Mouse (Mus musculus): ENCODE data around the gene Snx1. TPM values are rescaled to one million over a fixed set of nuclear protein-coding genes. Genes with fewer than 3 reads are reported as not detected.

The Snx1 gene
- polyA plus RNA-seq, 1 experiment from 2014 or later: 191 TPM

DNA sequence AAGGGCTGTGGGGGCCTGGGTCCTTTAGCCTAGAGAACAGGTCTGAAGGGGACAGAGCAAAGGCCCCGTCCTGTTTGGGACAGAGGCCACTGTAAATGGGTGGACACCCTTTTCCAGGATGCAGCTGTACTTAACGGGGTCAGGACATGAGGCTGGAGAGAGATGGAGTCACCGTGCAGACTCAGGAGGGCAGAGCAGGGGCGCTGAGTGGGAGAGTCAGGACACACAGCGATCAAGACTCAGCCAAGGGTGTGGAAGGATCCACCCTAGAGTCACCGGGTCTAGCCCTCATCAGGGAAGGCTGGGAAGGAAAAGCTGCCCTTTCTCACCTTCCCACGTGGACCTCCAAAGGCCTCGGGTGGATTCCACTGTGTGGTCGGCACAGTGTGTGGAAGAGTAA is 25.6 kb upstream of the Snx1 start:
- WGBS (ENCODE audit: missing documents): 79% methylated on average over 9 of the region's 9 CpGs
- H3K36me3 ChIP-seq (ENCODE audit: inconsistent target): no peaks in the 10 kb centered on the region
- H3K27ac ChIP-seq: no peak overlapping the region
- H3K79me2 ChIP-seq (ENCODE audit: inconsistent target): no peaks in the 10 kb centered on the region
- no peak overlapping the region for H3K4me3 ChIP-seq (ENCODE audit: inconsistent target)

DNA sequence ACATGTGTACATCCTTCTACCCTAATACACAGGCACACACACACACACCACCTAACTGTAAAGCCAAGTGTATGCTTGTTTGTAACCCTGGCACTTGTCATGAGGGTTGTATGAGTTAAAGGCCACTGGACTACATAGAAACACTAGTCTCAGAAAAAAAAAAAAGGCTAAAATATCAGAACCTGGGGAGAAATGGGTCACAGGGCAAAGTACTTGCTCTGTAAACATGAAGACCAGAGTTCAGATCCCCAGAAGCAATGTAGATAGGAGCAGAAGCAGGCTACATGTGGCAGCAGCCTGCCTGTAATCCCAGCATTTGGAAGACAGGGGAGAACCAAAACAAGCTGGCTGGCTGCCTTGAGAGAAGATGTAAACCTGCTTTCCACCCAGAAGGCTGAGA is 19.8 kb upstream of the Snx1 start:
- H3K36me3 ChIP-seq (ENCODE audit: inconsistent target): no peaks in the 10 kb centered on the region
- H3K79me2 ChIP-seq (ENCODE audit: inconsistent target): no peaks in the 10 kb centered on the region
- H3K4me3 ChIP-seq (ENCODE audit: inconsistent target): no peak overlapping the region
- H3K27ac ChIP-seq: no peak overlapping the region

DNA sequence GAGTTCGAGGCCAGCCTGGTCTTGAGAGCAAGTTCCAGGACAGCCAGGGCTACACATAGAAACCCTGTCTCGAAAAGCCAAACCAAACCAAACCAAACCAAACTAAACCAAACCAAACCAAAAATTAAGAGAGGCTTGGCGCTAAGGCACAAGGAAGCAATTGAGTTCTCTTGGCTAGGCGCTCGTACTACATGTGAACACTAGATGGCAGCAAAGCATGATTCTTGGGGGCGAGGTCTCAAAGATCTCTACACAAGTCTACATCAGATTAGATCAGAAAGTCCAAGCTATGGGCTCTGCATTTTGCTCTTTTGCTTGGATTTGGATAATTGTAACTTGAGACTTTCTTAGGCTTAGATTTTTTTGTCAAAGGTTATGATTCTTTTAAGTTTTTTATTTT is 17.9 kb upstream of the Snx1 start:
- H3K27ac ChIP-seq: no peak overlapping the region
- no peak overlapping the region for H3K4me3 ChIP-seq (ENCODE audit: inconsistent target)
- no peaks in the 10 kb centered on the region for H3K79me2 ChIP-seq (ENCODE audit: inconsistent target)
- peaks cover 13% of the 10 kb centered on the region for H3K36me3 ChIP-seq (ENCODE audit: inconsistent target)
- 19% methylated on average over 6 of the region's 6 CpGs for WGBS (ENCODE audit: missing documents)

DNA sequence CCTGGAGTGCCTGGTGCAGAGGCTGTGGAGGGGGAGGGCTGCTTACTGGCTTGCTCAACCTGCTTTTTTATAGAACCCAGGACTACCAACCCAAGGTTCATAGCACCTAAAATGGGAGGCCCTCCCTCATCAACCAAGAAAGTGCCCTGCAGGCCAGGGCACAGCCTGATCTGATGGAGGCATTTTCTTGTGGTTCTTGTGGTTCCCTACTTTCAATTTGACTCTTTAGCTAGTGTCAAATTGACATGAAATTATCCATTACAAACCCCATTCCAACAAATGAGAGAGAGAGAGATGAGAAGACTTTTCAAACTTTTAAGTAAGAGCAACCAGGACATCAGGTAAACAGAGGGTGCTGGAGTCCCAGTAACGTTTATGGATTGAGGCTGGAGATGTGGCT is 15.9 kb upstream of the Snx1 start:
- WGBS (ENCODE audit: missing documents): 83% methylated on average over 1 of the region's 1 CpGs
- H3K27ac ChIP-seq: no peak overlapping the region
- no peak overlapping the region for H3K4me3 ChIP-seq (ENCODE audit: inconsistent target)
- peaks cover 32% of the 10 kb centered on the region for H3K36me3 ChIP-seq (ENCODE audit: inconsistent target)
- no peaks in the 10 kb centered on the region for H3K79me2 ChIP-seq (ENCODE audit: inconsistent target)

DNA sequence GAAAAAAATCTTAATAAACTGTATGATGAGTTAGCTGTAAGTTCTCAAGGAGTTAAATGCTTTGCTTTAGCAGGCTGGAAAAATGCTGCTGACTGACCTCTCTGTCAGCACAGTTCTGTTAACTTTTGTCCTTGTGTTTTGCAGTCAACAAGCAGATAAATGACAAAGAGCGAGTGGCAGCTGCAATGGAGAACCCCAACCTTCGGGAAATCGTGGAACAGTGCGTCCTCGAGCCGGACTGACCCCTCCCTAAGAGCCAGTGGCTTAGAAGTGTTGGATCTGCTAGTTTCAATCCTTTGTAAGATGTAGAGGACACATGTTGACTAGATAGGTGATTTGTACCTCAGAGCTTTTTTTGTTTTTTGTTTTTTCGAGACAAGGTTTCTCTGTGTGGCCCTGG is 11.8 kb upstream of the Snx1 start:
- no peak overlapping the region for H3K4me3 ChIP-seq (ENCODE audit: inconsistent target)
- peaks cover 9% of the 10 kb centered on the region for H3K79me2 ChIP-seq (ENCODE audit: inconsistent target)
- WGBS (ENCODE audit: missing documents): 94% methylated on average over 7 of the region's 7 CpGs
- no peak overlapping the region for H3K27ac ChIP-seq
- peaks cover 62% of the 10 kb centered on the region for H3K36me3 ChIP-seq (ENCODE audit: inconsistent target)

DNA sequence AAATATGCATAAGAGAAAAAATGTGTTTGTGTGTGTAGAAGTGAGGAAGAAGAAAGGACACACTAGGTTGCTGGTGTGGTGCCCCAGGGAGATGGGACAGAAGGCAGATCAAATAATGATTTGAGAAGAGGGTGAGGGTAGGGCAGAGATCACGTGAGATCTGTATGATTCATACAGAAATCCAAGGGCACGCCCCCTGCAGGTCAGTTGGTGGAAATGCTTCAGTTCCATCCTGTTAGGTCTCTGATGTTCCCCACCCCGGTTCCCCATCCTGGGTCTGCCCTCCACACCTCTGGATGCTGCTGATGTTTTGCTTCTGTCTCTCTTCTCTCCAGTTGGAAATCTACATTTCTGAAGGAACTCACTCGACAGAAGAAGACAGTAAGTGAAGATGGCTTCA is 9.6 kb upstream of the Snx1 start:
- H3K79me2 ChIP-seq (ENCODE audit: inconsistent target): peaks cover 21% of the 10 kb centered on the region
- WGBS (ENCODE audit: missing documents): 54% methylated on average over 4 of the region's 4 CpGs
- H3K4me3 ChIP-seq (ENCODE audit: inconsistent target): no peak overlapping the region
- H3K36me3 ChIP-seq (ENCODE audit: inconsistent target): peaks cover 70% of the 10 kb centered on the region
- H3K27ac ChIP-seq: no peak overlapping the region

DNA sequence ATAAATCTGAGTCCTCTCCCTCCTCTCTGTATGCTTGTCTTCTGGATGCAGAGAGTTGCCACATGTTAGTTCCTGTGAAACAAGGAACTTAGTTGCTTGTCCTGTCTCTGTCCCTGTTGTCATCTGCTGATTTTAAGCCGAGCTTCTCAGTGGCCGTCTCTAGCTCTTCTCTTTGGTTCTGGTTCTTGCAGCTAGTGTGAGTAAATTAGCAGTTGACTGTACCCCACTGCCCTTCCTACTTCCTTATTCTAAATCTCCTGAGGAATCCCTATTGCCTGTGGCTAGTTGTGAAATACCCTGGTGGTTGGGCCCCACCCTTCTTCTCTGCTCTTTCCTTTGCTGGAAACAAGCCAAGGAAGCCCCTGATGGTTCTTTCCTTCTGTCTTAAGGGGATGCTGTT is 5.1 kb upstream of the Snx1 start:
- H3K27ac ChIP-seq: peak overlapping the region; percentile 80
- WGBS (ENCODE audit: missing documents): 0% methylated on average over 2 of the region's 2 CpGs
- peaks cover 58% of the 10 kb centered on the region for H3K79me2 ChIP-seq (ENCODE audit: inconsistent target)
- no peak overlapping the region for H3K4me3 ChIP-seq (ENCODE audit: inconsistent target)
- peaks cover 30% of the 10 kb centered on the region for H3K36me3 ChIP-seq (ENCODE audit: inconsistent target)

DNA sequence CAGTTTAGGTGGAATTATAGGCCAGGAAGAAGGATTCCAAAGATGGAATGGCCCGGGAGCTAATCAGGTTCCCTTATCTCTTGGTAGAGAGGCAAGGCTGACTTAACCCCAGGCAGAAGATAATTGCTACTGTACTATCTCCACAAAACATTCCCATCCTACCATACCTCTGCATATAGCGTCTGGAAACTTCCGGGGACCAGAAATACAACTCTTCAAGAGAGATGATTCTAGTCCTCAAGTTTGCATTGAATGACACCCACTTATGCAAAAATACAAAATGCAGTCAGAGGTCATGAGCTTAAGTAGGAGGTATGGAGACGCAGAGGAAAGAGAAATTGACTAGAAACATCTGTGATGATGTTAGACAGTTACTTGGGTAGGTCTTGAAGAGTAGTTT is 1.5 kb upstream of the Snx1 start:
- Histone ChIP-seq H3K79me2 (ENCODE audit: inconsistent target) (peaks cover 61% of the 10 kb centered on the region), H3K4me3 (ENCODE audit: inconsistent target) (peak overlapping the region; percentile 92), H3K27ac (peak overlapping the region; percentile 88), H3K36me3 (ENCODE audit: inconsistent target) (peaks cover 5% of the 10 kb centered on the region; the same call in 1 of the 2 replicates)
- 92% methylated on average over 4 of the region's 4 CpGs for WGBS (ENCODE audit: missing documents)

DNA sequence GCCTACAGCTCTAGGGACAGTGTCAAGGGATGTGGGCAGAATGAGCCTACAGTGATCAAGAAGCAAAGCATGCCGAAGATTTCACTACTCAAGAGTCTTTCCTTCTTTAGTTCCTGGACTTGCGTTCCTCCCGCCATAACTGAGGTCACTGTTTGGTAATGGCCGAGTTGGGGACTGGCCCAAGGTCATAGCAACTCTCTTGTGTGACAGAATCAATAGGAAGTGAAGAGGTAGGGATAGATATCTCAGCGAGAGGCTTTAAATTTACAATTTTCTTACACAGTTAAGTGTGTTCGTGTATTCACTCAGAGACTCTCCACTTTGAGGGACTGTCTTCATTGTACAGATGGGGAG is 783 bp upstream of the Snx1 start:
- H3K36me3 ChIP-seq (ENCODE audit: inconsistent target): no peaks in the 10 kb centered on the region
- peaks cover 61% of the 10 kb centered on the region for H3K79me2 ChIP-seq (ENCODE audit: inconsistent target)
- H3K4me3 ChIP-seq (ENCODE audit: inconsistent target): peak overlapping the region; percentile 92
- H3K27ac ChIP-seq: peak overlapping the region; percentile 88
- 13% methylated on average over 6 of the region's 6 CpGs for WGBS (ENCODE audit: missing documents)

DNA sequence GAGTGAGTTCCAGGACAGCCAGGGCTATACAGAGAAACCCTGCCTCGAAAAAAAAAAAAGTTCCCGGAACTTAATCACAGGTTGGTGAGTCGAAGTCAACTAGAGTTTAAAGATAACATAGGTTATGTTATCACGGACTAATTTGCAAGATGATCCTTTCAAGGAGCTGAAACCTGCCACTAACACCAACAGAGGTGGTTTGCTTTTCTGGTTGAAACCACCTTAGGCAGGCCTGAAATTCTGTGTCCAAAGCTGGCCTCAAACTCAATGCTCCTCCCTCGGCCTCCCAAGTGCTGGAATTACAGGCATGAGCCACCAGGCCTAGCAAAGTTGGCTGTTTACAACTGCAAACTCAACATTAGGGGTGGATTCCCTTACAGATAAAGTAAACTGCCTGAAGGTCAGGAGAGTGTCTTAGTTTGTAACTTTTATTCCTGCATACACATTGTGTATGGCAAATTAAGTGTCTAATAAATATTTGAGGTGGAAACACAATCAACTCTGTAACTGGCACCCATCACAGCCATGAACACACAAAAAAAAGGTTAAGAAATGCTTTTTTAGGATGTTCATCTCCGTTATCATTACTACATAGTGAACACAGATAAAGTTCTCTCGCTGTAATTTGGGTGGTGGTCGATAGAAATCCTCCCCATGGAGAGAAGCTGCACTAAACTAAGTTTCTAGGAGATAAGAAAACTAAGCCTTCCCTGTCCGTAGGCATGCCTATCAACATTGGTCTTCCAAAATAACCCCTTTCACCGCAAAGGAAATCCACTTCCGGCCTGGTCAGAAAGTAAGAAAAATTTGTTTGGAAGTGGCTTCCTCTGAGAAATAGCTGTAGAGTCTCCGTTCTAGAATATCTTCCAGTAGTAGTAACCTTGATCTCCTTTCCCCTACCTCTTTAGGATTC is 588 bp downstream of the Snx1 start:
- Histone ChIP-seq H3K27ac (peak overlapping the region; percentile 88), H3K36me3 (ENCODE audit: inconsistent target) (no peaks in the 10 kb centered on the region), H3K4me3 (ENCODE audit: inconsistent target) (peak overlapping the region; percentile 92), H3K79me2 (ENCODE audit: inconsistent target) (peaks cover 73% of the 10 kb centered on the region)
- 24% methylated on average over 11 of the region's 12 CpGs for WGBS (ENCODE audit: missing documents)

DNA sequence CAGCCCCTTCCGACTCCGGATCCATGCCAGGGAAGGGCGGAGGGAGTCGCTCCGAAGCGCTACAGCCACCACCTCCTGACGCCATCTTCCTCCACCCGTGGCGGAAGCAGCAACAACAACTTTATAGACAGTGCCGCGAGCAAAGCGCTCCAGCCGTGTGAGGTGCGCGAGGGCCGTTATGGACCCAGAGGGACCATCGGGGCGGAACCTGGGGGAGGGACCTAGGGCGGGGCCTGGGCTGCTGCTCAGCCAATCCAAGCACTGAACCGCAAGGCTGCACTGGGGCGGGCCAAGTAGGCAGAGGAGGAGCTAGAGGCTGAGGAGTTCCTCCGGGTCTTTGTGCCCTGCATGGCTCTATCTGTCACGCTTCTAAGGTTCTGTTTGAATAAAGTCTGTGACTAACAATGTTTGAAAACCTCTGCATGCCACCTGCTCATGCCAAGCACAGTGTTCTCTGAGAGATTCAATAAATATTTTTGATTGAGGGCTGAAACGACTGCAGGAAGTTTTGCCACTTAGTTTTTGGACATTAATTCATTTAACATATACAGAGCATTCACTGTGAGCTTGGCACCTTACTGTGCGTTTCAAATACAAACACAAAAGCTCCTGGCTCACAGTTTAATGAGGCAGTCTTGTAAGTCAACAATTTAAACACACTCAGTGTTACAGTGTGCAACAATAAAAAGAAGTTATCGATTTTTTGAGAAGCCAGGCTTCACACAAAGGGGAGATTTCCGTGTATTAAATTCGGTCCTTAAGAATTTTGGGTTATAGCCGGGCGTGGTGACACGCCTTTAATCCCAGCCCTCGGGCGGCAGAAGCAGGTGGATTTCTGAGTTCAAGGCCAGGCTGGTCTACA is 1.5 kb downstream of the Snx1 start:
- Histone ChIP-seq H3K27ac (peak overlapping the region; percentile 95), H3K4me3 (ENCODE audit: inconsistent target) (peak overlapping the region; percentile 99), H3K79me2 (ENCODE audit: inconsistent target) (peaks cover 78% of the 10 kb centered on the region), H3K36me3 (ENCODE audit: inconsistent target) (no peaks in the 10 kb centered on the region)
- WGBS (ENCODE audit: missing documents): 16% methylated on average over 33 of the region's 33 CpGs

DNA sequence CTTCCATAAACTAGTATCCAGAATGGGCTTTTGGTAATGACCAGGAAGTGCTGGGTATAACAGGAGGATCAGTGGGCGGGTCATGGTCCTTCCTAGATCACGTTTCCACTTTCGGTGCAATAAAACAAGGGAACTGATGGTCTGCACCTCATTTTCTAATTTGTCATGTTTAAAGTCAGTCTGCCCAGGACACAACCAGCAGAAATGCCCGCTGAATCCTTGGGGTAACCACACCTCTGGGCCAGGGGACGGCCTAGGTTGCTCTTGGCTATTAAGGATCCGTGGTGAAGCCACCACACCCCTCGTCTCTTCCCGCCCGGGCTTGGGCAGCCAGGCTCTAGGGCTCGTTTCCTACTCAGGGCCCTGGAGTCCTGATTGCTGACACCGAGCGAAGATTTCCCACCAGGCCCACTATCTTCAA is 2.3 kb downstream of the Snx1 start:
- peaks cover 78% of the 10 kb centered on the region for H3K79me2 ChIP-seq (ENCODE audit: inconsistent target)
- WGBS (ENCODE audit: missing documents): 0% methylated on average over 11 of the region's 12 CpGs
- no peaks in the 10 kb centered on the region for H3K36me3 ChIP-seq (ENCODE audit: inconsistent target)
- H3K27ac ChIP-seq: peak overlapping the region; percentile 95
- H3K4me3 ChIP-seq (ENCODE audit: inconsistent target): peak overlapping the region; percentile 99

DNA sequence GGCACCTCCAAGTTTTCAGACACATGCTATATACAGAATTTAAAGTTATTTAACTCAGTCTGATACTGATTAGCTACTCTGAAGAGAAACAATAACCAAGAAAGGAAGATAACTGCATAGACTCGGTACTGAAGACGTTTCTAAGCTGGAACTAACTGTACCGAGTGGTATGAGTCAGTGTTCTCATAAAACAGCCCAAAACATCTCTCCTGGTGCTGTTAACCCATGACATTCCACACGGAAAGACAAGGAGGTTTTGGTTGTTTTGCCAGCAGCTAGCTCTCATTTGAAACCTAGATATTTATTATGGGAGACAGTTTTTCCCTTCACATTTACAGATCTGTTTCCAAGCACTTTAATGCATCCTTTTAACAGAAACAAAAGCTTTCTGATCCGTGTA is 2.7 kb downstream of the Snx1 start:
- Histone ChIP-seq H3K27ac (peak overlapping the region; percentile 95), H3K36me3 (ENCODE audit: inconsistent target) (no peaks in the 10 kb centered on the region), H3K79me2 (ENCODE audit: inconsistent target) (peaks cover 78% of the 10 kb centered on the region), H3K4me3 (ENCODE audit: inconsistent target) (peak overlapping the region; percentile 99)
- 1% methylated on average over 5 of the region's 5 CpGs for WGBS (ENCODE audit: missing documents)

DNA sequence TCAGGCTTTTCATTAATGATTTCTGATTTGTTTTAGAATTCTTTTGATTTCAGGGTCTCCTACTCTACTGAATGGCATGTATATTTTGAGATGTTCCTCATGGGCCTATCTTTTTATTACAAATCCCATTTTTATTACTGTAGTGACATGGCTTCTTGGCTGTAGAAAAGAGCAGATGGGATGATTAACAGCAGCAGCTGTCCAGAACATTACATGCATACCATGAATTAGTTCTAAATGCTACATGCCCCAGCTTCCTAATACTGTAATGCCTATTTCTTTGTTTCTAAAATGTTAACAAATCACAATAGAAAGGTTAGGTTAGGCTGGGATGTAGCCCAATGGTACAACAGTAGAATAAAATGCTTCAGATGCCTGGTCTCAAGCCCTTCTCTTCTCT is 5.0 kb downstream of the Snx1 start:
- no peak overlapping the region for H3K4me3 ChIP-seq (ENCODE audit: inconsistent target)
- H3K36me3 ChIP-seq (ENCODE audit: inconsistent target): no peaks in the 10 kb centered on the region
- H3K27ac ChIP-seq: no peak overlapping the region
- peaks cover 81% of the 10 kb centered on the region for H3K79me2 ChIP-seq (ENCODE audit: inconsistent target)

DNA sequence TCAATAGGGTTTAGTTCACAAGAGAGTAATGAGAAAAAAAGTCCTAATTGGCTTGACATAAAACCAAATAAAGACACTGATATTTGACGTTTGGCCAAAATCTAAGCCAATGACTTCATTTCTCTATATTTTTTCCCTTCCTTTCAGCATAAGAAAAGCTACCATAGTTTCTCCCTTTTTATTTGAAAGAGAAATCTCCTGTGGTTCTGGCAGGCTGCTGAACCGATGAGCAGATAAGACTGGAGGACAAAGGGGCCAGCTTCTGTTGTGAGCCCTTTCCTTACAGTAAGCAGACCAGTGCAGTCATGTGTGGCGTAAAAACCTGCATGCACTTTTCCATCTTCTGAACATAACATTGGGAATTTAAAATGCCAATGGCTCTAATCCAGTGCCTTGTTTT is 5.4 kb downstream of the Snx1 start:
- no peak overlapping the region for H3K27ac ChIP-seq
- H3K4me3 ChIP-seq (ENCODE audit: inconsistent target): no peak overlapping the region
- no peaks in the 10 kb centered on the region for H3K36me3 ChIP-seq (ENCODE audit: inconsistent target)
- WGBS (ENCODE audit: missing documents): 83% methylated on average over 3 of the region's 3 CpGs
- peaks cover 85% of the 10 kb centered on the region for H3K79me2 ChIP-seq (ENCODE audit: inconsistent target)

Measured in macrophage (primary cell).